Mouse (Mus musculus) frontal cortex, postnatal 14 days (tissue): ENCODE data around the gene Pglyrp4.
"Not testable (repeated sequence)": the region's sequence is repeated elsewhere in the genome, so short reads cannot be mapped to it uniquely, and the experiment has no call there.

Experiments
- DNase-seq, 2 experiments: peaks; one replicate each; pipeline ENCODE4 v3.0.0; 2022; ENCODE audit warnings: low spot score in 2 of 2

Gene Pglyrp4

GRCm38 (mm10) chr3:90726606-90727005 lies at the start of gene Pglyrp4:
Pglyrp4 (plus strand) TSS chr3:90726906.
- no peak for DNase-seq

GRCm38 (mm10) chr3:90678656-90679055 lies 48.0 kb upstream of the Pglyrp4 start:
- DNase-seq, result no peak

- DNase-seq, result no peak
Observed at GRCm38 (mm10) chr3:90683929-90684328, 42.8 kb upstream of the Pglyrp4 start.

GRCm38 (mm10) chr3:90686835-90687234 lies 39.9 kb upstream of the Pglyrp4 start:
- DNase-seq, result no peak

- no peak for DNase-seq
Observed at GRCm38 (mm10) chr3:90693496-90693895, 33.2 kb upstream of the Pglyrp4 start.

- DNase-seq, result no peak
Observed at GRCm38 (mm10) chr3:90695613-90696012, 31.1 kb upstream of the Pglyrp4 start, which contains the start of gene S100a9. S100a9 (minus strand) TSS chr3:90695721.

GRCm38 (mm10) chr3:90702244-90702643 lies 24.5 kb upstream of the Pglyrp4 start:
- DNase-seq, result no peak

- peak in 1 of 2 experiments; percentile 5 for DNase-seq
Observed at GRCm38 (mm10) chr3:90708523-90709202, 18.0 kb upstream of the Pglyrp4 start.

GRCm38 (mm10) chr3:90709591-90710460 lies 16.9 kb upstream of the Pglyrp4 start:
- peak; percentile 62 to 72 for DNase-seq

- DNase-seq, result no peak
Observed at GRCm38 (mm10) chr3:90749658-90750057, 23.0 kb downstream of the Pglyrp4 start.

- DNase-seq, result not testable (repeated sequence)
Observed at GRCm38 (mm10) chr3:90777776-90778175, 51.1 kb downstream of the Pglyrp4 start, which contains the start of gene Gm5849. Gm5849 (minus strand) TSS chr3:90777876.
